Mouse (Mus musculus) brain, embryonic 14.5 days (tissue): ENCODE data around the gene Apoc1.

Experiments
- CTCF ChIP-seq: fragments of 200-500 bp; IDR thresholded peaks from 2 replicates; pipeline ENCODE4 v1.5.1; 2012; ENCODE audit warnings: inconsistent platforms, mild to moderate bottlenecking, moderate library complexity, borderline replicate concordance; ENCODE audit not compliant: insufficient read depth, insufficient read length; ENCODE audit errors: extremely low read depth
- POLR2A ChIP-seq: fragments of 200-500 bp; IDR thresholded peaks from 2 replicates; pipeline ENCODE4 v1.6.1; 2012; ENCODE audit warnings: mild to moderate bottlenecking, inconsistent platforms, borderline replicate concordance; ENCODE audit not compliant: poor library complexity, insufficient read depth, insufficient read length, severe bottlenecking; ENCODE audit errors: extremely low read depth

GRCm38 (mm10) chr7:19695881-19696280 is 3.4 kb upstream of the Apoc1 start:
- TF ChIP-seq CTCF (no peak), POLR2A (no peak)
